Mouse (Mus musculus): ENCODE results near the gene Eif4e2. TPM values are rescaled to one million over a fixed set of nuclear protein-coding genes. Genes with fewer than 3 reads are reported as not detected.
A peak's percentile ranks its signal among the peaks of the same experiment; 100 is the strongest.

Gene Eif4e2
- 131 and 141 TPM in 2 replicates for polyA plus RNA-seq (2014; fragmentation: Nextera tagmentation; extraction: Ambion mirVana)

DNA sequence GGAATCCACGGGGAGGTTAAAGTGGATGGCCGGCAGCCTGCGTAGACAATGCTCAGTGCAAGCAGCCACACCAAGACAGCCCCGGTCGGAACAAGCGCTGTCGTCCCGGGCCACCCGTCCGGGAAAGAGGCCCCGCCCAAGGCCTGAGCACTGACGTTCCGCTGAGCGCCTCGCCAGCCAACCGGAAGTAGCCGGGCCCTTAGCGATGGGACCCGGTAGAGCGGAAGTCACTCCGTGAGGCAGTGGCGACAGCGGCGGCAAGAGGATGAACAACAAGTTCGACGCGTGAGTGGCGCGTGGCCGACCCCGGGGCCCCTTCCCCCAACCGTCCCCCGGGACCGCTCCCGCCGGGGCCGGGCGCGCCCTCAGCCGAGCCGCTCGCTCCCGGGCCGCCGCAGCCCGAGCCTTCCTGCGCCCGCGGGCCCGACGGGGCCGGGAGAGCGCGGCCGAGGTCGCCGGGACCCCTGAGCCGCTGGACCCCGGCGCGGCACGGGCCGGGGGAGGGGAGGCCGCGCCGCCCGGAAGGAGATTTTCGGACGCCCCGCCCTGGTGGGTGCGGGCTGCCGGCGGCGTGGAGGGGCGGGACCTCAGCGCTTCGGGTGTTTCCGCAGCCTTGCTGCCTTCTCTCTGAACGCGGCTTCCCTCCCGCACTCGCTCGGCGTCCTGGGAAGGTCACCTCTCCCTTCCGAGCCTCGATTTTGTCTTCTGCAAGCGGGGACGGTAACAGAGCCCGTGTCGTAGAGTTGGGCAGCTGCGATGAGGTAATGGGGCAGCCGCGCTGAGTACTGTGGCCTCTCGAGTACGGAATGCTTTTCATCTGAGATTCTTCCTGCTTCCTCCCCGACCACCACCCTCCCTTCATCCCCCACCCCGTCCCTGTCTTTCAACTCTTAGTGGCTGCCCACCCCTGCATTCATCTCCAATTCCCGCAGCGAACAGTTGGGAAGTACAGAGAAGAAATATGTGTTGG is at the start of gene Eif4e2:
TSS of gene Eif4e2 (plus strand) at position 180 of the 970 bp plus-strand sequence.
- H3K4me3 ChIP-seq (ENCODE audit: low read depth, low read length), result peak within 1 kb of the TSS; percentile 60
- DNase-seq (ENCODE audit: low spot score), result peak; percentile 95
- H3K27me3 ChIP-seq (replicated peaks; ENCODE audit: control insufficient read depth, insufficient read depth, low read length), result no peaks in the 10 kb centered on the region
- H3K36me3 ChIP-seq (ENCODE audit: control insufficient read depth, insufficient read depth, low read length), result peaks cover 1% of the 10 kb centered on the region; the same call in 1 of the 2 replicates
- H3K9ac ChIP-seq (ENCODE audit: low read length), result peak within 1 kb of the TSS; percentile 94
- WGBS, result under 1% methylated on average over 75 of the region's 99 CpGs
- peak; percentile 95 for ATAC-seq (replicated peaks; ENCODE audit: low FRiP score, low TSS enrichment, low read depth)
- H3K4me2 ChIP-seq (ENCODE audit: low read length), result peak within 1 kb of the TSS; percentile 85
- peak within 1 kb of the TSS; percentile 97 for H3K27ac ChIP-seq (ENCODE audit: low read depth)
- peaks cover 23% of the 10 kb centered on the region for H3K4me1 ChIP-seq (replicated peaks; ENCODE audit: control insufficient read depth, insufficient read depth, low read length)
- H3K9me3 ChIP-seq (ENCODE audit: control insufficient read depth, low read length), result no peaks in the 10 kb centered on the region

DNA sequence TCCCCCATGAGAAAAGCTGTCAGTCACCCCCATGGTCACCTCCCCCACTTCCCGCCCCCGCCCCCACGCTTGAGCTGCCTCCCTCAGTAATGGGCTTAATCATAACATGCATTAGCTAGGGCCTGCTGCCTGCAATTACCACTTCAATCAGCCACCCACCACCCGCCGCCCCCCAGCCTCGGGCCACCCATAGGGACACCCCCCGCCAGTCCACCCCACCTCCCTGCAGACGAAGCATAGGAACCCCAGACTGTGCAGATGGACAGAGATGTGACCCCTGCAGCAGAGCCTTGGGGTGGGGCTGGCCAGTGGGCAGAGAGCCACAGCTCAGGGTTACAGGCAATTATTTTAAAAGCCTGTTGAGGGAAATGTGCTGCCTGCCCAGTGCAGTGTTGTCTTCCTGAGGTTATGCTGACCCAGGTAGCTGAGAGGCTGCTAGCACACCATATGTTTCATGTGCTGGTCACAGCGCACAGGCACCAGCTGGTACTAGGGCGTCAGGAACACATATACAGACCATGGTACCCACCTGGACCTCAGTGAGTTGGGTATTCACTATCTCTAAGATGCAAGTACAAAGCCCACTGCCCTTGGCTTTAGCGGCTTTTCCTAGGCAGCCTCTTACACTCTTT is 49.4 kb upstream of the Eif4e2 start:
- H3K27me3 ChIP-seq (replicated peaks; ENCODE audit: control insufficient read depth, insufficient read depth, low read length), result peaks cover 42% of the 10 kb centered on the region

DNA sequence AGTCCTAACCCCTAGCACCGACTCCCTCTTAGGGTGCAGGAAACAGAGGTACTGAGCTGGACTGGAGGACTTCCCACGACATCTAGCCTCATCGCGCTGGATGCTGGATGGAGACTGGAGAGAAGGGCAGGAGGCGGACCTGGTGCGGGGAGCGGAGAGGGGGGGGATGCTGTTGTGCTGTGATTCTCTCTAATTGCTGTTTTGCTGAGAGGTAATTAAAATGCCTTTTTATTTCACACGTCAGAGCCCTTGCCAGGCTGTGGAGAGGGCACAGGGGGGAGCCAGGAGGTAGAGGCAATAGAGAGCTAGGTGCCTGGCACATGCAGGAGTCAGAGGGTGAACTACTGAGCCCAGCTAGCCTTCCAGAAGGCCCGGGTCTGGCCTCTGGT is 48.9 kb upstream of the Eif4e2 start:
- H3K27me3 ChIP-seq (replicated peaks; ENCODE audit: control insufficient read depth, insufficient read depth, low read length), result peaks cover 44% of the 10 kb centered on the region
- no peak for ATAC-seq (replicated peaks; ENCODE audit: low FRiP score, low TSS enrichment, low read depth)
- 54% methylated on average over 9 of the region's 9 CpGs for WGBS

More for the DNA sequence above, 49.4 kb upstream of the Eif4e2 start:
- 25% methylated on average over 11 of the region's 11 CpGs for WGBS
- ATAC-seq (replicated peaks; ENCODE audit: low FRiP score, low TSS enrichment, low read depth) (no peak), DNase-seq (ENCODE audit: low spot score) (no peak)
- no peak overlapping the region for H3K27ac ChIP-seq (ENCODE audit: low read depth)
- H3K4me2 ChIP-seq (ENCODE audit: low read length), result no peak overlapping the region
- no peaks in the 10 kb centered on the region for H3K9me3 ChIP-seq (ENCODE audit: control insufficient read depth, low read length)
- H3K36me3 ChIP-seq (ENCODE audit: control insufficient read depth, insufficient read depth, low read length), result no peaks in the 10 kb centered on the region
- no peaks in the 10 kb centered on the region for H3K4me1 ChIP-seq (replicated peaks; ENCODE audit: control insufficient read depth, insufficient read depth, low read length)
- no peak overlapping the region for H3K9ac ChIP-seq (ENCODE audit: low read length)
- H3K4me3 ChIP-seq (ENCODE audit: low read depth, low read length), result no peak overlapping the region

DNA sequence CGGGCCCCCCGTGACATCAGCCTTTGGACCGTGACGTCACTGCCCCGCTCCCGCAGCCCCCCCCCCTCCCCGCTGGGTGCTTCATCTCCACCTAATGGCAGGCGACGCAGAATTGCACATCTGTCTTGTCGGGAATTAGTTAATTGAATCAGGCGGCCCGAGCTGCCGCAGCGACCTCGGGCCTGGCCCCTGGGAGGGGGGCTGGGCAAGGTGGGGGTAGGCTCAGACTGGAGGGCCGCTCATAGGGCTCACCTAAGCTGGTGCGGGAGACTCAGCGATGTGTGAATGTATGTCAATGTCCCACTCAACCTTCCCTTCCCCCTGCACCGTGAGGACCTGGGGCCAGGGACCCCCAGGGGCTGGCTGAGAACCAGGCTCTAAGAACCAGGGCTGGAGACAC is 43.3 kb upstream of the Eif4e2 start:
- Histone ChIP-seq H3K36me3 (ENCODE audit: control insufficient read depth, insufficient read depth, low read length) (no peaks in the 10 kb centered on the region), H3K27ac (ENCODE audit: low read depth) (no peak overlapping the region), H3K4me1 (replicated peaks; ENCODE audit: control insufficient read depth, insufficient read depth, low read length) (no peaks in the 10 kb centered on the region), H3K4me3 (ENCODE audit: low read depth, low read length) (no peak overlapping the region), H3K9me3 (ENCODE audit: control insufficient read depth, low read length) (no peaks in the 10 kb centered on the region), H3K27me3 (replicated peaks; ENCODE audit: control insufficient read depth, insufficient read depth, low read length) (peaks cover 55% of the 10 kb centered on the region), H3K4me2 (ENCODE audit: low read length) (peak overlapping the region; percentile 13; the same call in 1 of the 2 replicates), H3K9ac (ENCODE audit: low read length) (no peak overlapping the region)
- 13% methylated on average over 17 of the region's 19 CpGs for WGBS
- ATAC-seq (replicated peaks; ENCODE audit: low FRiP score, low TSS enrichment, low read depth) (no peak), DNase-seq (ENCODE audit: low spot score) (no peak)

More for the DNA sequence above, 48.9 kb upstream of the Eif4e2 start:
- no peak for DNase-seq (ENCODE audit: low spot score)
- Histone ChIP-seq H3K4me1 (replicated peaks; ENCODE audit: control insufficient read depth, insufficient read depth, low read length) (no peaks in the 10 kb centered on the region), H3K36me3 (ENCODE audit: control insufficient read depth, insufficient read depth, low read length) (no peaks in the 10 kb centered on the region), H3K27ac (ENCODE audit: low read depth) (no peak overlapping the region), H3K9ac (ENCODE audit: low read length) (no peak overlapping the region), H3K4me2 (ENCODE audit: low read length) (no peak overlapping the region), H3K4me3 (ENCODE audit: low read depth, low read length) (no peak overlapping the region), H3K9me3 (ENCODE audit: control insufficient read depth, low read length) (no peaks in the 10 kb centered on the region)

DNA sequence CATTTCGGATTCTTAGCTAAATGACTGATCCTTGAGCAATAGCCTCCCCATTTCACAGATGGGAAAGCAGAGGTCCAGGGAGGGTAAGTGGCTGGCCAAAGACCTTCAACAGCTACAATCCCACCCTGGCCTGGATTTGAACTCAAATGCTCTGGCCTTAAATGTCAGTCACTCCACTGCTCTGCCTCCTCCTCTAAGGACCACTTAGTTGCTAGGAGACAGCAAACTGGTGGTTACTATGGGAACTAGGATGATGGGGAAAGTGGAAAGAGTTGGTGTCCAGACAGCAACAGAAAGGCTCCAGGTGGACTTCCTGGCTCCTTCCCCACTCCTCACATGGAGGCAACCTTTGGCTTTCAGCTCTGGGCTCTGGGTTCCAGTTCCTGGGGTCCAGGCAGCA is 42.4 kb upstream of the Eif4e2 start:
- Histone ChIP-seq H3K27me3 (replicated peaks; ENCODE audit: control insufficient read depth, insufficient read depth, low read length) (peaks cover 54% of the 10 kb centered on the region), H3K4me2 (ENCODE audit: low read length) (no peak overlapping the region), H3K27ac (ENCODE audit: low read depth) (no peak overlapping the region), H3K4me1 (replicated peaks; ENCODE audit: control insufficient read depth, insufficient read depth, low read length) (no peaks in the 10 kb centered on the region), H3K4me3 (ENCODE audit: low read depth, low read length) (no peak overlapping the region), H3K9me3 (ENCODE audit: control insufficient read depth, low read length) (no peaks in the 10 kb centered on the region), H3K36me3 (ENCODE audit: control insufficient read depth, insufficient read depth, low read length) (no peaks in the 10 kb centered on the region), H3K9ac (ENCODE audit: low read length) (no peak overlapping the region)
- WGBS, result 81% methylated on average over 1 of the region's 1 CpGs
- ATAC-seq (replicated peaks; ENCODE audit: low FRiP score, low TSS enrichment, low read depth) (no peak), DNase-seq (ENCODE audit: low spot score) (no peak)

DNA sequence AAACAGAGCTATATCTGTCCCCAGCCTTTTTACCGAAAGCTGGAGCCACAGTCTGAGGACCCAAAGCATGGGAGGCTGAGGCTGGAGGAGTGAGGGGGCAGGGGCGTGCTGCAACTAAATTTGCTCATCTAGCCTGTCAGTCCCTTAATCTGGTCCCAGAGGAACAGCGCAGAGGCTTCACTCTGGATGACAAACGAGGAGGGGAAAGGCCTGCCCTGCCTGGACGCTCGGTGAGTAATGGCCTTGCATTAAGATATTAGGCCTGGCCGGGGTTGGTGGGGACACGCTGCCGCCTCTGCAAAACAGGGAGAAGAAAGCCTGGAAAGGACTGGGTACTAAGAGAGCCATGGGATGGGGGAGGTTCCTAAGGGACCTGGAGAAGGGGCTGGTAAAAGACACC is 41.4 kb upstream of the Eif4e2 start:
- peaks cover 47% of the 10 kb centered on the region for H3K27me3 ChIP-seq (replicated peaks; ENCODE audit: control insufficient read depth, insufficient read depth, low read length)
- no peaks in the 10 kb centered on the region for H3K36me3 ChIP-seq (ENCODE audit: control insufficient read depth, insufficient read depth, low read length)
- no peak for DNase-seq (ENCODE audit: low spot score)
- ATAC-seq (replicated peaks; ENCODE audit: low FRiP score, low TSS enrichment, low read depth), result no peak
- H3K9me3 ChIP-seq (ENCODE audit: control insufficient read depth, low read length), result no peaks in the 10 kb centered on the region
- no peaks in the 10 kb centered on the region for H3K4me1 ChIP-seq (replicated peaks; ENCODE audit: control insufficient read depth, insufficient read depth, low read length)
- no peak overlapping the region for H3K4me2 ChIP-seq (ENCODE audit: low read length)
- WGBS, result 43% methylated on average over 9 of the region's 9 CpGs
- no peak overlapping the region for H3K9ac ChIP-seq (ENCODE audit: low read length)
- H3K4me3 ChIP-seq (ENCODE audit: low read depth, low read length), result no peak overlapping the region
- H3K27ac ChIP-seq (ENCODE audit: low read depth), result no peak overlapping the region

DNA sequence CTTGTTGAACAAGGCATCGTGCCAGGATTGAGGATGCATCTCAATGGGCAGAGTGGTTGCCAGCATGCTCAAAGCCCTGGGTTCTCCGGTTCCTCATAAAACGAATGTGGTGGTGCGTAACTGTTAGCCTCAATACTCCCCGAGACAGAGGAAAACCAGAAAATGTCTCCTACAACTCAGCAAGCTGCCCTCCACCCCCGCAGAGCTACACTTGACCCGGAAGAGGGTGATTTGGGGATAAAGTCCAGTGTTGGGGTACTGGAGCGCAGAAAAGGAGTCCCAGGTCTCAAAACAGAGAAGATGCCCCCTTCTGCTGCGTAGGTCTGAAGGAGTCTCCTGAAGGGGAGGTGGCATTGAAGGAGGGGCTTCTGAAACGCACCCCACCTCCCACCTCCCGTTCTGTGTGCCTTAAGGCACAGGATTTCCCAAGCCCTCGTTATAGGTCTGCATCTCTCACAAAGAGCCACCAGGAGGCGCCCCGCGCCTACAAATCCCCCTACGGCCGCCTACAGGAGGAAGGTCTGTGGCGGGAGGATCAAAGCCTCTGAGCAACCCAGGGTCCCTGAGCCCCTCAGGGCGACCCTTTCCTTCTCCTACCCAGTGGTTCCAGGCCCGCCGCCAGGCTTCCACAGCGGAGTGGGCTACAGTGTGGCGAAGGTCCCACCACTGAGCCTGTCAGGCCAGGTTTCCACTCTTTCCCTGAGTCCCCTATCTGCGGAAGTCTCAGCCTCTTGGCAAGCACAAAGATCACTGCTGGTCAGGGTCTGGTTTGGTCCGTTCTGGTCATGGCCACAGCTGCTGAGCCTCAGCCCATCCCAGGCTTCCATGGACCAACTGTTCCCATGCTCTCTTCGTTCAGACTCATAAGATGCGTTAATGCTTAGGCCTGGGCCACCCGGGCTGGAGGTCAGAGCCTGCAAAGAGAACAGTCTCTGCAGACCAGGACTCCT is 39.4 kb upstream of the Eif4e2 start:
- ATAC-seq (replicated peaks; ENCODE audit: low FRiP score, low TSS enrichment, low read depth) (peak; percentile 33), DNase-seq (ENCODE audit: low spot score) (peak; percentile 78)
- H3K36me3 ChIP-seq (ENCODE audit: control insufficient read depth, insufficient read depth, low read length), result no peaks in the 10 kb centered on the region
- H3K9ac ChIP-seq (ENCODE audit: low read length), result no peak overlapping the region
- H3K9me3 ChIP-seq (ENCODE audit: control insufficient read depth, low read length), result no peaks in the 10 kb centered on the region
- no peaks in the 10 kb centered on the region for H3K4me1 ChIP-seq (replicated peaks; ENCODE audit: control insufficient read depth, insufficient read depth, low read length)
- no peak overlapping the region for H3K4me3 ChIP-seq (ENCODE audit: low read depth, low read length)
- 29% methylated on average over 28 of the region's 28 CpGs for WGBS
- no peak overlapping the region for H3K4me2 ChIP-seq (ENCODE audit: low read length)
- H3K27me3 ChIP-seq (replicated peaks; ENCODE audit: control insufficient read depth, insufficient read depth, low read length), result peaks cover 32% of the 10 kb centered on the region; the same call in 1 of the 2 replicates
- H3K27ac ChIP-seq (ENCODE audit: low read depth), result no peak overlapping the region

DNA sequence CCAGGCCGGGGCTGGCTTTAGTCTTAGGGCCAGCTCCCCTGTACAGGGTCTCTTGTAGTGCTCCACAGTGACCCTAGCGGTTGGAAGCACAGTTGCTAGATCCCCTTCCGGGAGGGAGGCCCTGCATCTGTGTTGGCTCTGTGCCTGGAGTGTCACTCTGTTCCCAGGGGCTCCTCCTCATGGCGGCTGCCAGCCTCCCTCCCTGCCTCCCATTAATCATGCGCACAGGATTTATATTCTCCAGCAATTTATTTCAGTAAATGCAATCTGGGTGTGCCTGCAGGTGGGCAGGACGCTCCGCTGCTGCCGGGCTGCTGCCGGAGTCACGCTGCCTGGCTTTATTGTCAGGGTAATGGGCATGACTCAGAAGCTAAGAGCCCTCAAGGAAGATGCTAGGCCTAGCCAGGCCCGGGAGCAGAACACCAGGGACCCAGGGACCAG is 37.8 kb upstream of the Eif4e2 start:
- Histone ChIP-seq H3K4me3 (ENCODE audit: low read depth, low read length) (no peak overlapping the region), H3K9me3 (ENCODE audit: control insufficient read depth, low read length) (no peaks in the 10 kb centered on the region), H3K9ac (ENCODE audit: low read length) (no peak overlapping the region), H3K27me3 (replicated peaks; ENCODE audit: control insufficient read depth, insufficient read depth, low read length) (peaks cover 18% of the 10 kb centered on the region; the same call in 1 of the 2 replicates), H3K36me3 (ENCODE audit: control insufficient read depth, insufficient read depth, low read length) (no peaks in the 10 kb centered on the region), H3K4me2 (ENCODE audit: low read length) (no peak overlapping the region), H3K27ac (ENCODE audit: low read depth) (no peak overlapping the region), H3K4me1 (replicated peaks; ENCODE audit: control insufficient read depth, insufficient read depth, low read length) (no peaks in the 10 kb centered on the region)
- DNase-seq (ENCODE audit: low spot score), result peak; percentile 71
- peak; percentile 60 for ATAC-seq (replicated peaks; ENCODE audit: low FRiP score, low TSS enrichment, low read depth)
- 18% methylated on average over 11 of the region's 11 CpGs for WGBS

Measured in intestine, embryonic 14.5 days (tissue).